ENCODE assay signal across 34 mouse cellular contexts in the genomic region with DNA sequence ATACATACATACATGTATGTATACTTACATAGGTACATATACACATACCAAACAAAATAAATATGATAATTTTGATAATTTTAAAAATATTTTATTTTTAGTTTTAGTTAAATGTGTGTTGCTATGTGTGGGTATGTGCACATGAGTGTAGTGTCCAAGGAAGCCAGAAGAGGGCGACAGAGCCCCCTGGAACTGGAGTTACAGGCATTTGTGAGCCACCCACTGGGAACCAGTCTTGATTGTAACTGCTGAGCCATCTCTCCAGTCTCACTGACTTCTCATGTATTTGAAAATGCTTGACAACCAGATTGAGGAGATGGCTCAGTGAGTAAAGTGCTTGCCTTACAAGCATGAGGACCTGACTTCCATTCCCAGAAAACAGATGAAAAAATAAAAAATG. TPM values are rescaled to one million over a fixed set of nuclear protein-coding genes. Genes with fewer than 3 reads are reported as not detected.
DNase-seq lines count a peak whose midpoint lies in the region; TF ChIP-seq lines count a peak whose summit lies in the region.
"Had no signal": no experiment of that assay in that cellular context is flagged by ENCODE, and none has a peak within 500 bp of the region (broad histone marks: within the 10 kb centered on the region; RNA-seq: fewer than 3 reads in every experiment).

No protein-coding gene starts in this region.

- no peak overlapping the region for H3K4me3 ChIP-seq in layer of hippocampus, adult 2 months
- no peak overlapping the region for H3K4me3 ChIP-seq in testis, adult 2 months (ENCODE audit: control insufficient read depth, low read depth, low read length)
- H3K4me3 ChIP-seq in MEL (ENCODE audit: control insufficient read depth in 1 of 2, insufficient read depth in 1 of 2, low read depth in 2 of 2, low read length in 2 of 2) = no peak overlapping the region
- H3K4me3 ChIP-seq: forebrain, embryonic 10.5 days; forebrain, embryonic 13.5 days; heart, adult 2 months; heart, embryonic 10.5 days; heart, embryonic 13.5 days; hindbrain, embryonic 12.5 days; hindbrain, embryonic 15.5 days had no signal

- no peak for TF ChIP-seq EP300 in MEL (IDR thresholded peaks at IDR 0.05; ENCODE audit: low read depth in 1 of 2, low read length in 2 of 2)

- no peaks in the 10 kb centered on the region for H3K9me3 ChIP-seq in MEL (replicated peaks; ENCODE audit: insufficient read depth, low read length)
- H3K9me3 ChIP-seq: forebrain, embryonic 10.5 days; forebrain, embryonic 13.5 days; G1E; heart, embryonic 10.5 days; heart, embryonic 13.5 days; hindbrain, embryonic 12.5 days; hindbrain, embryonic 15.5 days had no signal

- intact Hi-C loops in heart, postnatal 10 days (cut with DNase I) = no loop called here

- TF ChIP-seq POLR2A in testis, adult 2 months (IDR thresholded peaks at IDR 0.05; ENCODE audit: control insufficient read depth, low read depth, low read length) = no peak
- TF ChIP-seq POLR2A in MEL (IDR thresholded peaks at IDR 0.05; ENCODE audit: control insufficient read depth in 1 of 2, insufficient read depth in 1 of 2, low read depth in 1 of 2, low read length in 2 of 2, poor library complexity in 1 of 2) = no peak

- H3K79me2 ChIP-seq in MEL (ENCODE audit: control insufficient read depth, insufficient read depth, low read length, poor library complexity) = no peaks in the 10 kb centered on the region

- TF ChIP-seq CTCF in layer of hippocampus, adult 2 months (conservative IDR thresholded peaks at IDR 0.05) = peak; percentile 28; the same call in 1 of the 2 replicates
- peak; percentile 12; the same call in 1 of the 2 replicates for TF ChIP-seq CTCF in testis, adult 2 months (IDR thresholded peaks at IDR 0.05; ENCODE audit: control insufficient read depth, insufficient read depth, insufficient replicate concordance, low read depth, low read length)
- no peak for TF ChIP-seq CTCF in MEL (IDR thresholded peaks at IDR 0.05 in 2 of 3, conservative IDR thresholded peaks at IDR 0.05 in 1 of 3; ENCODE audit: control insufficient read depth in 1 of 3, insufficient read depth in 1 of 3, low read depth in 2 of 3, low read length in 3 of 3, poor library complexity in 1 of 3, severe bottlenecking in 1 of 3)

- no peaks in the 10 kb centered on the region for H3K27me3 ChIP-seq in testis, adult 2 months (ENCODE audit: control insufficient read depth, insufficient read depth, low read length)
- no peaks in the 10 kb centered on the region for H3K27me3 ChIP-seq in MEL (ENCODE audit: control insufficient read depth in 1 of 2, insufficient read depth in 2 of 2, low read length in 2 of 2)
- H3K27me3 ChIP-seq: forebrain, embryonic 13.5 days; hindbrain, embryonic 15.5 days had no signal

- no peak for DNase-seq in layer of hippocampus, adult 2 months (ENCODE audit: low spot score in 2 of 2)
- no peak for DNase-seq in layer of hippocampus, adult 8-10 months (ENCODE audit: low spot score in 2 of 2)
- no peak for DNase-seq in testis, postnatal 10 days (ENCODE audit: low spot score)
- DNase-seq in MEL (ENCODE audit: low read depth, low spot score) = peak; percentile 2
- no peak for DNase-seq in heart, postnatal 10 days
- no peak for DNase-seq in cerebellum, adult 11 months
- DNase-seq: adrenal gland, adult 8-10 months; adrenal gland, postnatal 25 days; B cell, adult 2 months; cerebellum, adult 18-20 months; cerebellum, adult 9-10 months; cerebellum, postnatal 14 days; gastrocnemius, postnatal 10 days; gastrocnemius, postnatal 36 days; heart, adult 2 months had no signal

- H3K27ac ChIP-seq in layer of hippocampus, adult 2 months = no peak overlapping the region
- no peak overlapping the region for H3K27ac ChIP-seq in testis, adult 2 months (ENCODE audit: control insufficient read depth, insufficient read depth, low read depth, low read length)
- no peak overlapping the region for H3K27ac ChIP-seq in MEL (ENCODE audit: control insufficient read depth, low read depth, low read length)
- H3K27ac ChIP-seq: forebrain, embryonic 10.5 days; forebrain, embryonic 13.5 days; heart, adult 2 months; heart, embryonic 10.5 days; heart, embryonic 13.5 days; hindbrain, embryonic 12.5 days; hindbrain, embryonic 15.5 days had no signal

- H3K9ac ChIP-seq in MEL (ENCODE audit: control insufficient read depth, low read depth, low read length, poor library complexity, severe bottlenecking) = no peak overlapping the region
- H3K9ac ChIP-seq: forebrain, embryonic 13.5 days; heart, embryonic 13.5 days; hindbrain, embryonic 12.5 days; hindbrain, embryonic 15.5 days had no signal

- TF ChIP-seq RAD21 in MEL (IDR thresholded peaks at IDR 0.05; ENCODE audit: low read depth, low read length) = no peak

- no peaks in the 10 kb centered on the region for H3K36me3 ChIP-seq in testis, adult 2 months (ENCODE audit: control insufficient read depth, insufficient read depth, low read length)
- no peaks in the 10 kb centered on the region for H3K36me3 ChIP-seq in MEL (ENCODE audit: control insufficient read depth in 1 of 2, insufficient read depth in 2 of 2, low read length in 2 of 2)
- H3K36me3 ChIP-seq: forebrain, embryonic 10.5 days; G1E; heart, embryonic 10.5 days; heart, embryonic 13.5 days; hindbrain, embryonic 12.5 days; hindbrain, embryonic 15.5 days had no signal

- H3K4me1 ChIP-seq in testis, adult 2 months (ENCODE audit: control insufficient read depth, insufficient read depth, low read length) = peaks cover under 1% of the 10 kb centered on the region; the same call in 1 of the 2 replicates
- no peaks in the 10 kb centered on the region for H3K4me1 ChIP-seq in MEL (ENCODE audit: control insufficient read depth in 1 of 2, insufficient read depth in 2 of 2, low read length in 2 of 2)
- H3K4me1 ChIP-seq: forebrain, embryonic 13.5 days; heart, embryonic 10.5 days; heart, embryonic 13.5 days; hindbrain, embryonic 12.5 days; hindbrain, embryonic 15.5 days had no signal

TF ChIP-seq in MEL, 35 proteins besides CTCF, POLR2A, EP300 and RAD21:
- TF ChIP-seq ZKSCAN1 (IDR thresholded peaks at IDR 0.05; ENCODE audit: low read depth, low read length) (no peak), ETS1 (IDR thresholded peaks at IDR 0.05; ENCODE audit: low read depth, low read length) (no peak), CHD2 (IDR thresholded peaks at IDR 0.05; ENCODE audit: low read length) (no peak), BHLHE40 (IDR thresholded peaks at IDR 0.05; ENCODE audit: borderline replicate concordance, low read depth, low read length) (no peak), MYB (IDR thresholded peaks at IDR 0.05; ENCODE audit: low read depth, low read length) (no peak), MAFK (IDR thresholded peaks at IDR 0.05; ENCODE audit: borderline replicate concordance, low read depth, low read length) (no peak), GATA1 (IDR thresholded peaks at IDR 0.05; ENCODE audit: low read depth, low read length) (no peak), MAX (IDR thresholded peaks at IDR 0.05; ENCODE audit: low read length) (no peak), POLR2AphosphoS5 (IDR thresholded peaks at IDR 0.05; ENCODE audit: borderline replicate concordance, low read depth, low read length) (no peak)

RNA-seq across cellular contexts. Expression of gene Klk4, which starts 2.7 kb away (rescaled TPM):
- total RNA-seq in layer of hippocampus, adult 2 months (2021) = not detected
- total RNA-seq in layer of hippocampus, adult 8-10 months (2022) = not detected
- 0.08 TPM in 1 of 2 replicates, not detected in the other for polyA plus RNA-seq in testis, adult 2 months (2012; rRNA removed)
- total RNA-seq in MEL (2012; rRNA removed) = not detected in 2 replicates
- polyA plus RNA-seq in MEL (2012; ENCODE audit: insufficient read depth in 1 of 2, insufficient read length in 2 of 2, low read depth in 1 of 2, low replicate concordance in 2 of 2, missing spikeins in 1 of 2) = not detected
- not detected for total RNA-seq in heart, postnatal 10 days (2021)
- total RNA-seq: adrenal gland, adult 8-10 months; adrenal gland, postnatal 25 days; CH12.LX; G1E; gastrocnemius, adult 18-20 months; gastrocnemius, postnatal 10 days; gastrocnemius, postnatal 36 days; granulocyte monocyte progenitor cell, adult 5-6 weeks; heart, adult 2 months; heart, postnatal 25 days; hematopoietic stem cell, adult 5-6 weeks had no signal
- polyA plus RNA-seq: activated CD4-positive, CD25-positive, alpha-beta regulatory T cell, adult 4 months; embryonic facial prominence, embryonic 11.5 days; forebrain, embryonic 10.5 days; forebrain, embryonic 13.5 days; G1E; heart, adult 2 months; heart, embryonic 13.5 days had no signal

RNA-seq across cellular contexts. Expression of gene Klk5, which starts 36.5 kb away (rescaled TPM):
- total RNA-seq in layer of hippocampus, adult 2 months (2021) = not detected
- not detected for total RNA-seq in layer of hippocampus, adult 8-10 months (2022)
- polyA plus RNA-seq in testis, adult 2 months (2012; rRNA removed) = not detected in 2 replicates
- total RNA-seq in MEL (2012; rRNA removed) = not detected in 2 replicates
- not detected for polyA plus RNA-seq in MEL (2012; ENCODE audit: insufficient read depth in 1 of 2, insufficient read length in 2 of 2, low read depth in 1 of 2, low replicate concordance in 2 of 2, missing spikeins in 1 of 2)
- total RNA-seq in heart, postnatal 10 days (2021) = not detected
- total RNA-seq: adrenal gland, adult 8-10 months; adrenal gland, postnatal 25 days; CH12.LX; gastrocnemius, adult 18-20 months; gastrocnemius, postnatal 10 days; gastrocnemius, postnatal 36 days; granulocyte monocyte progenitor cell, adult 5-6 weeks; heart, adult 2 months; heart, postnatal 25 days; hematopoietic stem cell, adult 5-6 weeks had no signal
- polyA plus RNA-seq: activated CD4-positive, CD25-positive, alpha-beta regulatory T cell, adult 4 months; brain, embryonic 14.5 days; embryonic facial prominence, embryonic 11.5 days; forebrain, embryonic 13.5 days; forebrain, embryonic 16.5 days; G1E; heart, adult 2 months; heart, embryonic 13.5 days; heart, embryonic 16.5 days; hindbrain, embryonic 15.5 days had no signal

RNA-seq across cellular contexts. Expression of gene Klk6, which starts 54.0 kb away (rescaled TPM):
- under 1 TPM in 1 of 2 experiments, not detected in 1; 0.87 TPM for total RNA-seq in layer of hippocampus, adult 2 months (2021)
- 10 to 100 TPM in 1 of 4 experiments, 1 to 10 TPM in 2, under 1 TPM in 1; 0.66 to 11.7 (median 4.5) TPM for total RNA-seq in layer of hippocampus, adult 8-10 months (2022)
- 0.10 TPM in 1 of 2 replicates, not detected in the other for polyA plus RNA-seq in testis, adult 2 months (2012; rRNA removed)
- not detected in 2 replicates for total RNA-seq in MEL (2012; rRNA removed)
- polyA plus RNA-seq in MEL (2012; ENCODE audit: insufficient read depth in 1 of 2, insufficient read length in 2 of 2, low read depth in 1 of 2, low replicate concordance in 2 of 2, missing spikeins in 1 of 2) = not detected
- not detected for total RNA-seq in heart, postnatal 10 days (2021)
- total RNA-seq: adrenal gland, adult 8-10 months; adrenal gland, postnatal 25 days; CH12.LX; gastrocnemius, adult 18-20 months; gastrocnemius, postnatal 10 days; gastrocnemius, postnatal 36 days; granulocyte monocyte progenitor cell, adult 5-6 weeks; heart, adult 2 months; heart, postnatal 25 days; hematopoietic stem cell, adult 5-6 weeks had no signal
- polyA plus RNA-seq: activated CD4-positive, CD25-positive, alpha-beta regulatory T cell, adult 4 months; brain, embryonic 14.5 days; embryonic facial prominence, embryonic 11.5 days; forebrain, embryonic 10.5 days; forebrain, embryonic 13.5 days; forebrain, embryonic 16.5 days; G1E; heart, adult 2 months; heart, embryonic 10.5 days; heart, embryonic 13.5 days; heart, embryonic 16.5 days; hindbrain, embryonic 12.5 days; hindbrain, embryonic 15.5 days had no signal

RNA-seq across cellular contexts. Expression of gene Klk15, which starts 55.3 kb away (rescaled TPM):
- total RNA-seq in layer of hippocampus, adult 2 months (2021) = not detected
- total RNA-seq in layer of hippocampus, adult 8-10 months (2022) = not detected
- 0.91 and 1.4 TPM in 2 replicates for polyA plus RNA-seq in testis, adult 2 months (2012; rRNA removed)
- total RNA-seq in MEL (2012; rRNA removed) = not detected in 2 replicates
- polyA plus RNA-seq in MEL (2012; ENCODE audit: insufficient read depth in 1 of 2, insufficient read length in 2 of 2, low read depth in 1 of 2, low replicate concordance in 2 of 2, missing spikeins in 1 of 2) = not detected
- total RNA-seq in heart, postnatal 10 days (2021) = not detected
- total RNA-seq: adrenal gland, adult 8-10 months; adrenal gland, postnatal 25 days; CH12.LX; G1E; gastrocnemius, adult 18-20 months; gastrocnemius, postnatal 10 days; gastrocnemius, postnatal 36 days; granulocyte monocyte progenitor cell, adult 5-6 weeks; heart, adult 2 months; heart, postnatal 25 days; hematopoietic stem cell, adult 5-6 weeks had no signal
- polyA plus RNA-seq: activated CD4-positive, CD25-positive, alpha-beta regulatory T cell, adult 4 months; brain, embryonic 14.5 days; embryonic facial prominence, embryonic 11.5 days; embryonic facial prominence, embryonic 14.5 days; forebrain, embryonic 10.5 days; forebrain, embryonic 13.5 days; forebrain, embryonic 16.5 days; G1E; heart, adult 2 months; heart, embryonic 10.5 days; heart, embryonic 13.5 days; heart, embryonic 16.5 days; hindbrain, embryonic 12.5 days; hindbrain, embryonic 15.5 days had no signal

Comparison
In these comparisons a context has a peak if more than half of its experiments do, and no peak if none do; other contexts are left out.
1. CTCF ChIP-seq: peak in layer of hippocampus, adult 2 months (single experiment) and testis, adult 2 months (single experiment); none in MEL (0 of 3).